In the genomic region with DNA sequence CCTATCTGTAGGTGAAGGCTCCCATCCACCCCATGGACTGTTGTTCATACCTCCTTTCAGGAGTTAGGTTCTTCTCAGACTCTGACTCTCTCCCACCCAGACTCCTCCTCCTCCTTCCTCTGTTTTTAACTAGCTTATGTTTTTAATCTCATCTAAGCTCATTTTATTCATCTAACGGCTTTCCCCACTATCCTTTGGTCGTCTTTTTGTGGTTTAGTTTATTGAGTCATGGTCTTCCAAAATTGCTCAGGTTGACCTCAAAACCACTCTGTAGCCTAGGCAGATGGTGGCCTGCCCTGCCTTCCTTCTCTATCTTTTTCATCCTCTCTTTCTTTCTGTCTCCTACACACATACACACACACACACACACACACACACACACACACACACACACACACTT, we compare ENCODE assay signal across 26 mouse cellular contexts. TPM values are rescaled to one million over a fixed set of nuclear protein-coding genes. Genes with fewer than 3 reads are reported as not detected.
DNase-seq lines count a peak whose midpoint lies in the region; ATAC-seq and TF ChIP-seq lines count a peak whose summit lies in the region.
"Had no signal": no experiment of that assay in that cellular context is flagged by ENCODE, and none has a peak within 500 bp of the region (broad histone marks: within the 10 kb centered on the region; RNA-seq: fewer than 3 reads in every experiment).

No protein-coding gene starts in this region.

- H3K9me3 ChIP-seq in midbrain, embryonic 11.5 days (ENCODE audit: control insufficient read depth, low read length) = no peaks in the 10 kb centered on the region
- no peaks in the 10 kb centered on the region for H3K9me3 ChIP-seq in midbrain, embryonic 15.5 days
- H3K9me3 ChIP-seq in CH12.LX (replicated peaks; ENCODE audit: low read length) = no peaks in the 10 kb centered on the region
- H3K9me3 ChIP-seq in forebrain, embryonic 11.5 days (ENCODE audit: control insufficient read depth, low read length) = no peaks in the 10 kb centered on the region
- H3K9me3 ChIP-seq: embryonic facial prominence, embryonic 10.5 days; embryonic facial prominence, embryonic 12.5 days; forebrain, embryonic 12.5 days had no signal

- no peak for TF ChIP-seq CTCF in CH12.LX (conservative IDR thresholded peaks at IDR 0.05 in 1 of 2, IDR thresholded peaks at IDR 0.05 in 1 of 2; ENCODE audit: low read depth in 2 of 2, low read length in 2 of 2)

- no peaks in the 10 kb centered on the region for H3K36me3 ChIP-seq in midbrain, embryonic 11.5 days (ENCODE audit: control insufficient read depth, insufficient read depth, low read length)
- no peaks in the 10 kb centered on the region for H3K36me3 ChIP-seq in midbrain, embryonic 15.5 days (replicated peaks)
- no peaks in the 10 kb centered on the region for H3K36me3 ChIP-seq in CH12.LX (replicated peaks in 1 of 2; ENCODE audit: control insufficient read depth in 1 of 2, insufficient read depth in 1 of 2, low read length in 1 of 2)
- no peaks in the 10 kb centered on the region for H3K36me3 ChIP-seq in forebrain, embryonic 11.5 days (ENCODE audit: control insufficient read depth, insufficient read depth, low read length)
- H3K36me3 ChIP-seq: embryonic facial prominence, embryonic 10.5 days; embryonic facial prominence, embryonic 12.5 days; forebrain, embryonic 12.5 days had no signal

- WGBS in midbrain, embryonic 11.5 days = 84% methylated on average over 2 of the region's 2 CpGs
- 77% methylated on average over 2 of the region's 2 CpGs for WGBS in midbrain, embryonic 15.5 days
- WGBS in forebrain, embryonic 11.5 days = 70% methylated on average over 2 of the region's 2 CpGs

- intact Hi-C loops in left cerebral cortex, postnatal 10 days (cut with DNase I) = no loop called here

- no peak overlapping the region for H3K9ac ChIP-seq in midbrain, embryonic 11.5 days (ENCODE audit: low read length)
- no peak overlapping the region for H3K9ac ChIP-seq in midbrain, embryonic 15.5 days
- no peak overlapping the region for H3K9ac ChIP-seq in CH12.LX (ENCODE audit: insufficient read depth, low read depth)
- no peak overlapping the region for H3K9ac ChIP-seq in forebrain, embryonic 11.5 days (ENCODE audit: low read length)
- H3K9ac ChIP-seq: embryonic facial prominence, embryonic 12.5 days; forebrain, embryonic 12.5 days had no signal

- dilution Hi-C loops in CH12.LX (cut with MboI; ENCODE audit: extremely low pct_ligation_motif_present, extremely low pct_unique_long_range_greater_than_20kb, low sequenced_read_pairs) = no loop called here

- no peak for TF ChIP-seq POLR2A in CH12.LX (IDR thresholded peaks at IDR 0.05; ENCODE audit: low read depth, low read length)

- TF ChIP-seq RAD21 in CH12.LX (IDR thresholded peaks at IDR 0.05; ENCODE audit: low read depth, low read length) = no peak

- in situ Hi-C loops in CH12.LX (cut with MboI; ENCODE audit: low pct_ligation_motif_present, low pct_unique_long_range_greater_than_20kb, low sequenced_read_pairs) = loop anchor here (5.0 kb wide), 2 partner anchors 46 to 91 kb away; no protein-coding TSS in a partner anchor

- H3K27me3 ChIP-seq in midbrain, embryonic 11.5 days (ENCODE audit: control insufficient read depth, insufficient read depth, low read length) = peaks cover 11% of the 10 kb centered on the region
- peaks cover 16% of the 10 kb centered on the region for H3K27me3 ChIP-seq in midbrain, embryonic 15.5 days (replicated peaks)
- peaks cover 53% of the 10 kb centered on the region for H3K27me3 ChIP-seq in CH12.LX (replicated peaks)
- H3K27me3 ChIP-seq in forebrain, embryonic 11.5 days (ENCODE audit: control insufficient read depth, insufficient read depth, low read length) = peaks cover 25% of the 10 kb centered on the region

- no peak overlapping the region for H3K4me3 ChIP-seq in midbrain, embryonic 11.5 days (ENCODE audit: low read depth, low read length)
- H3K4me3 ChIP-seq in midbrain, embryonic 15.5 days = no peak overlapping the region
- H3K4me3 ChIP-seq in CH12.LX (replicated peaks in 1 of 3; ENCODE audit: low read depth in 2 of 3, low read length in 2 of 3, poor library complexity in 1 of 3) = no peak overlapping the region
- H3K4me3 ChIP-seq in forebrain, embryonic 11.5 days (ENCODE audit: low read depth, low read length) = no peak overlapping the region
- H3K4me3 ChIP-seq: embryonic facial prominence, embryonic 10.5 days; embryonic facial prominence, embryonic 12.5 days; forebrain, embryonic 12.5 days had no signal

- H3K4me2 ChIP-seq in midbrain, embryonic 11.5 days = no peak overlapping the region
- no peak overlapping the region for H3K4me2 ChIP-seq in midbrain, embryonic 15.5 days
- no peak overlapping the region for H3K4me2 ChIP-seq in CH12.LX (ENCODE audit: insufficient read depth, low read depth, poor library complexity, severe bottlenecking)
- H3K4me2 ChIP-seq in forebrain, embryonic 11.5 days (ENCODE audit: low read depth, low read length, severe bottlenecking) = no peak overlapping the region
- H3K4me2 ChIP-seq: embryonic facial prominence, embryonic 12.5 days; forebrain, embryonic 12.5 days had no signal

- DNase-seq in midbrain, embryonic 11.5 days (ENCODE audit: low spot score, missing footprints) = peak; percentile 78
- peak; percentile 13 for DNase-seq in CH12.LX (ENCODE audit: extremely low read depth)
- peak; percentile 32 for DNase-seq in naive thymus-derived CD4-positive, alpha-beta T cell, adult 2 months (ENCODE audit: low read depth)
- no peak for DNase-seq in left cerebral cortex, postnatal 10 days (ENCODE audit: extremely low spot score in 1 of 2, low spot score in 2 of 2)
- DNase-seq in forebrain, embryonic 11.5 days (ENCODE audit: low spot score) = no peak
- DNase-seq: adrenal gland, adult 2 months; adrenal gland, postnatal 10 days; adrenal gland, postnatal 25 days; cerebellum, adult 11 months; cerebellum, adult 18-20 months; cerebellum, adult 8-10 months; cerebellum, adult 9-11 months; cerebellum, postnatal 14 days; cerebellum, postnatal 36 days had no signal

- no peak; the same call in 1 of the 2 replicates for TF ChIP-seq EP300 in CH12.LX (IDR thresholded peaks at IDR 0.05; ENCODE audit: low read length)

- no peak for ATAC-seq in midbrain, embryonic 11.5 days (ENCODE audit: low FRiP score)
- ATAC-seq in midbrain, embryonic 15.5 days (replicated peaks) = no peak
- no peak for ATAC-seq in forebrain, embryonic 11.5 days (replicated peaks; ENCODE audit: low FRiP score)
- ATAC-seq: CD4-positive, CD25-positive, alpha-beta regulatory T cell, adult 4 months; forebrain, embryonic 14.5 days; forebrain, embryonic 16.5 days had no signal

- H3K79me2 ChIP-seq in CH12.LX (replicated peaks; ENCODE audit: control insufficient read depth, extremely low read depth, insufficient read depth, poor library complexity, severe bottlenecking) = no peaks in the 10 kb centered on the region

- no peak overlapping the region for H3K27ac ChIP-seq in midbrain, embryonic 11.5 days (ENCODE audit: low read depth, low read length)
- H3K27ac ChIP-seq in midbrain, embryonic 15.5 days = no peak overlapping the region
- H3K27ac ChIP-seq in CH12.LX (ENCODE audit: insufficient read depth, low read depth) = no peak overlapping the region
- no peak overlapping the region for H3K27ac ChIP-seq in forebrain, embryonic 11.5 days (ENCODE audit: low read depth, low read length)
- H3K27ac ChIP-seq: embryonic facial prominence, embryonic 10.5 days; embryonic facial prominence, embryonic 12.5 days; forebrain, embryonic 12.5 days had no signal

- peaks cover 5% of the 10 kb centered on the region for H3K4me1 ChIP-seq in midbrain, embryonic 11.5 days (ENCODE audit: control insufficient read depth, insufficient read depth, low read length)
- H3K4me1 ChIP-seq in midbrain, embryonic 15.5 days = peaks cover 21% of the 10 kb centered on the region
- 0 out of 4 replicates have a peak, but pooled peaks cover 2 to 9% of the 10 kb centered on the region in 2 experiments for H3K4me1 ChIP-seq in CH12.LX (ENCODE audit: control insufficient read depth in 1 of 2, insufficient read depth in 2 of 2)
- peaks cover 3% of the 10 kb centered on the region; the same call in 1 of the 2 replicates for H3K4me1 ChIP-seq in forebrain, embryonic 11.5 days (replicated peaks; ENCODE audit: control insufficient read depth, insufficient read depth, low read length)

TF ChIP-seq in CH12.LX, 34 proteins besides CTCF, POLR2A, EP300 and RAD21:
- TF ChIP-seq E2F4 (IDR thresholded peaks at IDR 0.05; ENCODE audit: insufficient replicate concordance, low read depth, low read length) = no peak
- peak; percentile 43 for TF ChIP-seq IRF4 (IDR thresholded peaks at IDR 0.05; ENCODE audit: low read depth, low read length)
- TF ChIP-seq MAX (IDR thresholded peaks at IDR 0.05; ENCODE audit: low read length) = no peak

RNA-seq across cellular contexts. Expression of a gene that starts 3.7 kb away (rescaled TPM):
- 0.04 TPM in 1 of 2 replicates, not detected in the other for polyA plus RNA-seq in midbrain, embryonic 11.5 days (2014; fragmentation: Nextera tagmentation; extraction: Ambion mirVana)
- polyA plus RNA-seq in midbrain, embryonic 15.5 days (2015; fragmentation: Nextera tagmentation; extraction: Ambion mirVana) = 0.75 and 0.92 TPM in 2 replicates
- total RNA-seq in CH12.LX (2012; rRNA removed) = not detected in 2 replicates
- 0.03 TPM in 1 of 2 replicates, not detected in the other for total RNA-seq in CH12.LX (2014; rRNA removed)
- polyA plus RNA-seq in CH12.LX (2012; ENCODE audit: insufficient read length, low read depth) = not detected in 2 replicates
- total RNA-seq in left cerebral cortex, postnatal 10 days (2021) = under 1 TPM; 0.49 to 0.71 TPM
- polyA plus RNA-seq in forebrain, embryonic 11.5 days (2014; fragmentation: Nextera tagmentation; extraction: Ambion mirVana) = 0.05 and 0.07 TPM in 2 replicates
- total RNA-seq: adrenal gland, adult 2 months; adrenal gland, postnatal 10 days; adrenal gland, postnatal 25 days; adrenal gland, postnatal 4 days; MEL had no signal
- polyA plus RNA-seq: adrenal gland, adult 2 months; C2C12; embryonic facial prominence, embryonic 10.5 days had no signal

RNA-seq across cellular contexts. Expression of a gene that starts 35.5 kb away (rescaled TPM):
- 0.11 TPM in 1 of 2 replicates, not detected in the other for polyA plus RNA-seq in midbrain, embryonic 11.5 days (2014; fragmentation: Nextera tagmentation; extraction: Ambion mirVana)
- 0.25 and 0.87 TPM in 2 replicates for polyA plus RNA-seq in midbrain, embryonic 15.5 days (2015; fragmentation: Nextera tagmentation; extraction: Ambion mirVana)
- total RNA-seq in CH12.LX (2012; rRNA removed) = 0.30 and 0.50 TPM in 2 replicates
- not detected in 2 replicates for total RNA-seq in CH12.LX (2014; rRNA removed)
- polyA plus RNA-seq in CH12.LX (2012; ENCODE audit: insufficient read length, low read depth) = 0.10 TPM in 1 of 2 replicates, not detected in the other
- 1 to 10 TPM; 3.5 to 3.6 TPM for total RNA-seq in left cerebral cortex, postnatal 10 days (2021)
- polyA plus RNA-seq in forebrain, embryonic 11.5 days (2014; fragmentation: Nextera tagmentation; extraction: Ambion mirVana) = 0.08 and 0.11 TPM in 2 replicates
- total RNA-seq: adrenal gland, adult 2 months; adrenal gland, postnatal 10 days; adrenal gland, postnatal 25 days; common myeloid progenitor, adult 5-6 weeks had no signal
- polyA plus RNA-seq: adrenal gland, adult 2 months; embryonic facial prominence, embryonic 14.5 days; forebrain, embryonic 12.5 days had no signal

Comparison
In these comparisons a context has a peak if more than half of its experiments do, and no peak if none do; other contexts are left out.
1. DNase-seq: peak in midbrain, embryonic 11.5 days (single experiment), CH12.LX (single experiment) and naive thymus-derived CD4-positive, alpha-beta T cell, adult 2 months (single experiment); none in left cerebral cortex, postnatal 10 days (0 of 2) and forebrain, embryonic 11.5 days (single experiment).